Mouse (Mus musculus) olfactory bulb, adult 2 months (tissue): ENCODE results near the gene Gdf15.

Experiments used
- CTCF ChIP-seq: fragments of 200-500 bp; IDR thresholded peaks from 2 replicates; pipeline ENCODE4 v1.5.1; 2012; ENCODE audit warnings: low read depth, mild to moderate bottlenecking, low read length, moderate library complexity; ENCODE audit not compliant: insufficient read depth
- POLR2A ChIP-seq: fragments of 200-500 bp; IDR thresholded peaks from 2 replicates; pipeline ENCODE4 v1.6.1; 2012; ENCODE audit warnings: mild to moderate bottlenecking, low read depth, low read length, moderate library complexity; ENCODE audit not compliant: insufficient read depth

DNA sequence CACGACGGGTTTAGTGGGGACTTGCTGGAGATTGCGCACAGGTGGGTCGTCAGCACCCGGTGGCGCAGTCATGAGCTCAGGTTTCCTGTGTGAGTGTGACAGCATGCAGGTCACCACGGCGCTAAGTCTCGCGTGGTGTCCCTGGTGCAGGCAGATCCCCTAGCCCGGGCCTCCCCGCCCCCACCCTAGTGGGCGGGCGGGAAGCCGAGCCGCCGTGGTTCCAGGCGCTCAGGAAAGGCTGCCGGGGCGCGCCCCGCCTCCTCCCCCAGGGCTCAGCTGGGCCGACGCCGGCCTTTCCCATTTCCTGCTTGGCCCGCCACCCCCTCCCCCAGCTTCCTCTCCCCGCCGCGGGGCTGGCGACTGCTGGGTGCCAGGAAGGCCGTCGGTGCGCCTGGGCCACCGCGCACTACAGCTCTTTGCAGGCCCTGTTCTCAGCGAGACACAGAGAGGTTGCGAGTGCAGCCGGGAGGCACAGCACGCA lies 22.8 kb downstream of the Gdf15 start:
- TF ChIP-seq POLR2A (no peak), CTCF (no peak)
